Mouse (Mus musculus) embryonic facial prominence, embryonic 12.5 days (tissue): ENCODE measurements around the gene Atl2. TPM values are rescaled to one million over a fixed set of nuclear protein-coding genes. Genes with fewer than 3 reads are reported as not detected.
A peak's percentile ranks its signal among the peaks of the same experiment; 100 is the strongest.

Source experiments
- ATAC-seq: fragments of 200-750 bp; cut with Nextera tagmentation; 2 replicates; pipeline ENCODE4 v1.8.0; 2017; ENCODE audit not compliant: insufficient number of reproducible peaks, insufficient read depth, low FRiP score, low TSS enrichment
- H3K27ac ChIP-seq: fragments of 300-500 bp; sonication (generic); 2 replicates; pipeline ENCODE4 v1.5.1; 2016; ENCODE audit warnings: mild to moderate bottlenecking
- H3K27me3 ChIP-seq: fragments of 300-500 bp; sonication (generic); 2 replicates; pipeline ENCODE4 v1.6.1; 2016; ENCODE audit warnings: mild to moderate bottlenecking, moderate library complexity
- H3K36me3 ChIP-seq: fragments of 300-500 bp; sonication (generic); 2 replicates; pipeline ENCODE4 v1.6.1; 2016; ENCODE audit warnings: mild to moderate bottlenecking
- H3K4me1 ChIP-seq: fragments of 300-500 bp; sonication (generic); 2 replicates; pipeline ENCODE4 v1.6.1; 2016
- H3K4me2 ChIP-seq: fragments of 300-500 bp; sonication (generic); replicated peaks from 2 replicates; pipeline ENCODE4 v1.6.1; 2016; ENCODE audit warnings: mild to moderate bottlenecking, moderate library complexity
- H3K4me3 ChIP-seq: fragments of 300-500 bp; sonication (generic); 2 replicates; pipeline ENCODE4 v1.5.1; 2016; ENCODE audit warnings: mild to moderate bottlenecking
- H3K9ac ChIP-seq: fragments of 300-500 bp; sonication (generic); 2 replicates; pipeline ENCODE4 v1.6.1; 2016; ENCODE audit warnings: mild to moderate bottlenecking, moderate library complexity
- H3K9me3 ChIP-seq: fragments of 300-500 bp; sonication (generic); 2 replicates; pipeline ENCODE4 v1.6.1; 2016; ENCODE audit warnings: mild to moderate bottlenecking, moderate library complexity
- WGBS: fragments of 180-500 bp; shearing (Covaris S2); methylation state at CpG from one replicate; pipeline ENCODE4 v1.1.7; 2016; 5-methylcytosine and 5-hydroxymethylcytosine counted together
- polyA plus RNA-seq: library from polyadenylated mRNA; unstranded; fragments of >200 nt; fragmentation: Nextera tagmentation; extraction: Ambion mirVana; gene quantifications from 2 replicates; pipeline ENCODE4 v1.2.1, GENCODE M21; 2016

The Atl2 gene
- 31.6 and 32.0 TPM in 2 replicates for polyA plus RNA-seq

- no peaks in the 10 kb centered on the region for H3K9me3 ChIP-seq
- peak; percentile 85 for ATAC-seq
- peaks cover 10% of the 10 kb centered on the region; the same call in 1 of the 2 replicates for H3K27me3 ChIP-seq
- H3K27ac ChIP-seq, result peak within 1 kb of the TSS; percentile 96
- peak within 1 kb of the TSS; percentile 94 for H3K4me3 ChIP-seq
- WGBS, result under 1% methylated on average over 51 of the region's 51 CpGs
- no peaks in the 10 kb centered on the region for H3K36me3 ChIP-seq
- H3K9ac ChIP-seq, result peak within 1 kb of the TSS; percentile 96
- peak within 1 kb of the TSS; percentile 78 for H3K4me2 ChIP-seq
- peaks cover 19% of the 10 kb centered on the region for H3K4me1 ChIP-seq
These were observed at the start of gene Atl2 for GRCm38 (mm10) chr17:79895911-79896423. Atl2 (minus strand) TSS chr17:79896123.

DNA sequence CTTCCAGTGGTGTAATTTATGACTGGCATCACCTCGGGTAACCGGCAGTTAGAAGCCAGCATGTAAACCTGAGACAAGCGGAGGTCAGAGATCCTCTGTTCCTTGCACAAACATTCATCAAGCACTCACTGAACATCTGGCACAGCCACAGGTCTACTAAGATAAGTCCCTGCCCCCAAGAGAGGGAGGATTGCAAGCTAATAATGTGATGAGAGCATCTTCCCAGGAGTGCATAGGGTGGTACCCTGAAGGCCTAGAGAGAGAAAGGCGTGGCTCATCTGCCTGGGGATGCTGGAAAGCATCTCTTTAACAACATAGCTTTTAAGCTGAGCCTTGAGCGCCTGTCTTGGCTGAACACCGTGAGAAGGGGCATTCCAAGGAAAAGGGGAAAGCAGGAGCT is 48.9 kb upstream of the Atl2 start:
- no peaks in the 10 kb centered on the region for H3K9me3 ChIP-seq
- H3K4me1 ChIP-seq, result 0 out of 2 replicates have a peak, but pooled peaks cover 2% of the 10 kb centered on the region
- H3K27me3 ChIP-seq, result no peaks in the 10 kb centered on the region
- no peak for ATAC-seq
- H3K9ac ChIP-seq, result no peak overlapping the region
- no peaks in the 10 kb centered on the region for H3K36me3 ChIP-seq
- H3K4me3 ChIP-seq, result no peak overlapping the region
- H3K4me2 ChIP-seq, result no peak overlapping the region
- H3K27ac ChIP-seq, result no peak overlapping the region
- 61% methylated on average over 6 of the region's 6 CpGs for WGBS

GRCm38 (mm10) chr17:79942418-79942817 is 46.5 kb upstream of the Atl2 start:
- WGBS, result 74% methylated on average over 5 of the region's 5 CpGs

DNA sequence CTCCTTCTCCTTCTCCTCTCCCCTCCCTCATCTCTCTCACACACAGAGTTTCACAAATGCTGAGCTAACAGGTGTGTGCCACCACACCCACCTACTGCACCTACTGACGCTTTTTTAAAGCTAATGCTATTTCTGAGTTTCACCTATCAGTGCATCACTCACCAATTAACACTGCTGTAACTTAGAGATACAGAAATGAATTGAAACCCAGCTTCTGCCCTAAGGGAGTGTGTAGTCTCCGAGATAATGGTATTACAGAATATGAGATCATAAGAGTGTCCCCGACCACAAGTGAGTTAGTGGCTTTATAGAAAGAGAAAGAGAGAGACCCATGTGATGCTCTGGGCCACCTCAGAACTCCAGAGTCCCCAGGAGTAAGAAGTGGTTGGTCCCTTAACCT is 43.2 kb upstream of the Atl2 start:
- Histone ChIP-seq H3K36me3 (no peaks in the 10 kb centered on the region), H3K27ac (no peak overlapping the region), H3K4me3 (no peak overlapping the region), H3K4me2 (no peak overlapping the region), H3K9ac (no peak overlapping the region), H3K27me3 (no peaks in the 10 kb centered on the region), H3K4me1 (0 out of 2 replicates have a peak, but pooled peaks cover 5% of the 10 kb centered on the region), H3K9me3 (no peaks in the 10 kb centered on the region)
- ATAC-seq, result no peak
- WGBS, result 72% methylated on average over 3 of the region's 3 CpGs

More at GRCm38 (mm10) chr17:79942418-79942817, 46.5 kb upstream of the Atl2 start:
- Histone ChIP-seq H3K27me3 (no peaks in the 10 kb centered on the region), H3K4me2 (no peak overlapping the region), H3K36me3 (no peaks in the 10 kb centered on the region), H3K9me3 (no peaks in the 10 kb centered on the region), H3K27ac (no peak overlapping the region), H3K9ac (no peak overlapping the region), H3K4me3 (no peak overlapping the region), H3K4me1 (0 out of 2 replicates have a peak, but pooled peaks cover 5% of the 10 kb centered on the region)
- no peak for ATAC-seq

- Histone ChIP-seq H3K36me3 (no peaks in the 10 kb centered on the region), H3K9ac (no peak overlapping the region), H3K4me1 (0 out of 2 replicates have a peak, but pooled peaks cover 5% of the 10 kb centered on the region), H3K4me2 (no peak overlapping the region), H3K27ac (no peak overlapping the region), H3K9me3 (no peaks in the 10 kb centered on the region), H3K4me3 (no peak overlapping the region), H3K27me3 (no peaks in the 10 kb centered on the region)
- WGBS, result 71% methylated on average over 10 of the region's 10 CpGs
- ATAC-seq, result no peak
These were observed 42.1 kb upstream of the Atl2 start for GRCm38 (mm10) chr17:79937921-79938601.

- Histone ChIP-seq H3K9me3 (no peaks in the 10 kb centered on the region), H3K9ac (no peak overlapping the region), H3K27ac (no peak overlapping the region), H3K36me3 (no peaks in the 10 kb centered on the region), H3K4me3 (no peak overlapping the region), H3K4me2 (no peak overlapping the region), H3K4me1 (0 out of 2 replicates have a peak, but pooled peaks cover 5% of the 10 kb centered on the region), H3K27me3 (no peaks in the 10 kb centered on the region)
- 92% methylated on average over 15 of the region's 15 CpGs for WGBS
- no peak for ATAC-seq
These were observed 38.4 kb upstream of the Atl2 start for GRCm38 (mm10) chr17:79934370-79934769.

GRCm38 (mm10) chr17:79932676-79933278 is 36.9 kb upstream of the Atl2 start:
- Histone ChIP-seq H3K4me3 (no peak overlapping the region), H3K27ac (no peak overlapping the region), H3K9ac (no peak overlapping the region), H3K9me3 (no peaks in the 10 kb centered on the region), H3K36me3 (no peaks in the 10 kb centered on the region), H3K27me3 (no peaks in the 10 kb centered on the region), H3K4me1 (no peaks in the 10 kb centered on the region), H3K4me2 (no peak overlapping the region)
- no peak for ATAC-seq
- WGBS, result 60% methylated on average over 5 of the region's 5 CpGs

DNA sequence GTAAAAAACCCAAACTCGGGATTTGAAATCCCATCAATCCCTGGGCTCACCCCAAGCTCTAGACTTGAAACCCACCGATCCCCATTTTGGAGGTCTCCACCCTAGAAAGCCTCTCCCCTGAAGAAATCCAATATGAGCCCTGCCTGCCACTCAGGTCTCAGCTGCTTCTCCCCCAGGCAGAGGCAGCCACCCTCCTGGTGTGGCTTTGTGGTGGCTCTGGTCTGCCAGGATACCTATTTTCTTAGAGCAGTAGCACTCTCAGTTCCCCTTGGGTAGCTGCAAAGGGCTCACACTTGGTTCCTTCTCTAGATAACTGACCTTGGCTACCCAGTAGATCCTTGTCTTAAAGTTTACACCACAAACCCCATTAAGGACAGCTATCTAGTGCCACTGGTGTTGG is 31.2 kb upstream of the Atl2 start:
- Histone ChIP-seq H3K36me3 (no peaks in the 10 kb centered on the region), H3K4me1 (no peaks in the 10 kb centered on the region), H3K27ac (no peak overlapping the region), H3K9me3 (no peaks in the 10 kb centered on the region), H3K4me3 (no peak overlapping the region), H3K4me2 (no peak overlapping the region), H3K27me3 (no peaks in the 10 kb centered on the region), H3K9ac (no peak overlapping the region)
- WGBS, result 82% methylated on average over 2 of the region's 2 CpGs
- no peak for ATAC-seq

- Histone ChIP-seq H3K36me3 (no peaks in the 10 kb centered on the region), H3K9ac (no peak overlapping the region), H3K4me2 (no peak overlapping the region), H3K4me3 (no peak overlapping the region), H3K4me1 (no peaks in the 10 kb centered on the region), H3K9me3 (no peaks in the 10 kb centered on the region), H3K27ac (no peak overlapping the region), H3K27me3 (no peaks in the 10 kb centered on the region)
- 80% methylated on average over 3 of the region's 3 CpGs for WGBS
- ATAC-seq, result no peak
These were observed 30.6 kb upstream of the Atl2 start for GRCm38 (mm10) chr17:79926486-79926885.

- H3K4me3 ChIP-seq, result no peak overlapping the region
- no peak overlapping the region for H3K4me2 ChIP-seq
- ATAC-seq, result no peak
- H3K27me3 ChIP-seq, result no peaks in the 10 kb centered on the region
- no peak overlapping the region for H3K27ac ChIP-seq
- H3K36me3 ChIP-seq, result no peaks in the 10 kb centered on the region
- H3K4me1 ChIP-seq, result no peaks in the 10 kb centered on the region
- H3K9ac ChIP-seq, result no peak overlapping the region
- 96% methylated on average over 11 of the region's 11 CpGs for WGBS
- H3K9me3 ChIP-seq, result no peaks in the 10 kb centered on the region
These were observed 30.0 kb upstream of the Atl2 start for GRCm38 (mm10) chr17:79925865-79926421.

DNA sequence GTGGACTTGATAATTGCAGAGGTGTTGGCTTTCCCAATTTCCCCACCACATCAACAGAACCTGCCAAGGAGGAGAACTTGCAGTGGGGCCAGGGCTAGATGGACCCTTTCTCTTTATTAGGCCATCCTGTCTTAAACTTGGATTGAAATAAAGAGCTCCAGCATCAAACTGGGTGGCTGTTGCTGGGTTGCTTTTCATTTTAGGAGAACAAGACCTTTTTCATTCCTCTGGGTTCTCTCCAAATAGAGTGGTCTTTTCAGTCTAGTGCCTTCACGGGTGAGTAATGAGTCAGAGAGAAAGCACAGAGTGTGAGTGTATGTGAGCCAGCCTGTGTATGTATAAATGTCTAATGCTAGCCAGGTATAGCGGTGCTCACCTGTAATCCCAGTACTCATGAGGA is 24.4 kb upstream of the Atl2 start:
- no peaks in the 10 kb centered on the region for H3K27me3 ChIP-seq
- no peaks in the 10 kb centered on the region; the same call in 1 of the 2 replicates for H3K4me1 ChIP-seq
- no peak overlapping the region for H3K9ac ChIP-seq
- H3K4me2 ChIP-seq, result no peak overlapping the region
- no peaks in the 10 kb centered on the region for H3K9me3 ChIP-seq
- H3K4me3 ChIP-seq, result no peak overlapping the region
- 77% methylated on average over 2 of the region's 2 CpGs for WGBS
- no peak overlapping the region for H3K27ac ChIP-seq
- no peak for ATAC-seq
- no peaks in the 10 kb centered on the region for H3K36me3 ChIP-seq
